Mouse (Mus musculus) erythroblast, embryonic 14.5 days (primary cell): ENCODE data around the gene Phldb2.

Experiments
- GATA1 ChIP-seq: IDR thresholded peaks from 2 replicates; pipeline ENCODE4 v1.6.1; 2012; ENCODE audit warnings: low read length, inconsistent platforms, mixed read lengths
- TAL1 ChIP-seq: IDR thresholded peaks from 3 replicates; pipeline ENCODE4 v1.6.1; 2012; ENCODE audit warnings: low read length, inconsistent platforms, mixed read lengths

DNA sequence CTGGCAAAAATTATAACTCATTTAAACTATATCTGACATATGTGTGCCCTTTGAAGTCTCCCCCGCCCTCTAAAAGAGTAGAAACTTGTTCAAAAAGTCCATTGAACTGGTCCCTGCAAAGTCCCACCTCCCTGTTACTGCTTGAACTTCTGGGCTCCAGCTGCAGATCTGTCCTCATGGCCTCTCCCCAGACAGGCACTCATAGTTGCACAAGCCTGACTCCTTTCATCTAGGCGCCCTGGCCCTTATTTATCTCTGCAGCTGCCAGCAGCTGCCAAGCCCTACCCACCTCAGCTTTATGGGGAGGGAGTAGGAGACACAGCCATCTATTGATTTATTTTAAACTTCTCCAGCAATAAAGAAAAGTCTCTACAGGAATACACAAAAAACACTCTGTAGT is 143.2 kb downstream of the Phldb2 start:
- TF ChIP-seq TAL1: no peak
- no peak for TF ChIP-seq GATA1
